Mouse (Mus musculus): ENCODE results near the gene Psmd3. TPM values are rescaled to one million over a fixed set of nuclear protein-coding genes. Genes with fewer than 3 reads are reported as not detected.
"Not testable (repeated sequence)": the region's sequence is repeated elsewhere in the genome, so short reads cannot be mapped to it uniquely, and the experiment has no call there.

Gene Psmd3
- total RNA-seq, 4 experiments from 2014 or later = 104 to 107 (median 104) TPM

- DNase-seq (ENCODE audit: low spot score in 2 of 2) = no peak
Observed at GRCm38 (mm10) chr11:98688009-98688408, 5.7 kb downstream of the Psmd3 start.

- no peak for DNase-seq (ENCODE audit: low spot score in 2 of 2)
Observed at GRCm38 (mm10) chr11:98693201-98693600, 10.8 kb downstream of the Psmd3 start.

DNA sequence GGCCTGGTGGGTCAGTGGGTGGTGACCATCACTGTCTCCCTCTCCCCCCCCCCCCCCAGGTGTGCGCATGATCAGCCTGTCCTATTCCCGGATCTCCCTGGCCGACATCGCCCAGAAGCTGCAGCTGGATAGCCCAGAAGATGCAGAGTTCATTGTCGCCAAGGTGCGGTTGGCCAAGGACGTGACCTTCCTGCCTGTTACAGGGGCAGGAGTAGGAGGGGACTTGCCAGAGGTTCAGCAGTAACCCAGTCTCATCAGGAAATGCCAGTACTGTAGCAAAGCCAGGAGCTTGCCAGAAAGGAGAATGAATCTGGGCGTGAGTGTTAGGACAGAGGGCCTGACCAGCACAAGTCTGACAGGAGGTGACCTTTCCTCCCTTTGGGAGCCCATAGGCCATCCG, 11.4 kb downstream of the Psmd3 start:
- no peak for DNase-seq (ENCODE audit: low spot score in 2 of 2)

DNA sequence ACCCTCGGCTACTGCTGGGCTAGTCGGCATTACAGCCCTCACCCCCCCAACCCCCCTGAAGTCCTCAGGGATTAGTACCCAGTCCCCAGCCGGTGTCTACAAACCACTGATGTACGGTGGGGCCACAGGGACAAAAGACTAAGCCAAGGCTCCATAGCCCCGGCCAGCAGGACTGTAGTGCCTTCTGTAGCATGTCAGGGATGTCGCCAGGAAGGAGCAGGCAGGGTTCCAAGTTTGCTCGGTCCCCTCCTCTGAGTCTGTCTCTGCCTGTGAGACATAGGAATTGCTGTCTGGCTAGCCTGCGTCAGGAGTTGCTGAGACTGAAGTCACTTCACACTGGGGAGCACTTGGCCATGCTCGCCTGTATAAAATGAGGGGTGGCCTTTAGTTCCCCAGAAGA, 11.9 kb downstream of the Psmd3 start:
- no peak for DNase-seq (ENCODE audit: low spot score in 2 of 2)

DNA sequence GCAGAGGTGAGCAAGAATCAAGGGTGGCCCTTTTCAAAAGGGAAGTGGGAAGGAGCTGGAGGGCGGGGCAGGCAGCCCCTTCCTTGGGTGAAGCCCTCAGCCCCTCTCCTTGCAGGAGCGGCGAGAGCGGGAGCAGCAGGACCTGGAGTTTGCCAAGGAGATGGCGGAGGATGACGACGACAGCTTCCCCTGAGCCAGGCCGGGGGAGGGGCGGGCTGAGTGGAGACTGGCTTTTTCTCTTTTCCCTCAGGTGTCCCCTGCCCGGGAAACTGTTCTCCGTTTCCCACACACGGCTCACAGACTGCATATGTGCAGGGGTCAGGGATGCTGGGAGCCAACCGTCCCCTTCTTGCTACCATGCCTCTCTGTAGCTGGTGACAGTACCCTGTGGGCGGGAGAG, 13.1 kb downstream of the Psmd3 start:
- no peak for DNase-seq (ENCODE audit: low spot score in 2 of 2)

DNA sequence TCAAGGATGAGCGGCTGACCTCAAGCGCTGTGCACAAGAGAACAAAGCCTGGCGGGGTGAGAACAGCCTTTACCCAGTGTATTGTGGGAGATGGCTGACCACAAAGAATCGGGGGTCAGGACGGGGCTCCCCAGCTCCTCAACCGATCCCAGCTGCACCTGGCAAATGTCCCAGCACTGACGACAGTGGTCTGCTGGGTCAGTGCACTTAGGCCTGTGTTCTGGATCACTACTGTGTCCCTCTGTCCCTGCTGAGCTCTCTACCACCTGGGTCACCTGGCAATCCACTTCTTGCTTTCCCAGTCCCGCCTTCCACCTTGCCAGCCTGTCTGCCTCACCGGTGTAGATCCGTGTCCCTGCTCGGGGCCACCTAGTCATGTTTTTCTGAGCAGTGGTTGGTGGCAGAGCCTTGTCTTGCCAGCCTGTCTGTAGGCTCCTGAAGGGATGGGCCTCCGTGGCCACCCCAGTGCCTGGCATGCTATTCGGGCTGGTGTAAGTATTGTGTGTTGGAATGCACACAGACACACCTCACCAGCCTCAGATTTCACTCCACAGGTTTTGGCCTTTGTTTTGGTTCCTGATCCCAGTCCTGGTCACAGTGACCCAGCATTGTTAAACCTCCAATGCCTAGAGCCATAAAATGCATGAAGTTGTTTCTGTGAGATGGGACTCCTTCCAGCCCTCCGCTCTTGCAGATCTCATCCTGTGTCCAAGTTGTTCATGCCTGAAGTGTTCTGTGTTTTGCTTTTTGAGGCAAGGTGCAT, 14.3 kb downstream of the Psmd3 start:
- DNase-seq (ENCODE audit: low spot score in 2 of 2) = no peak

DNA sequence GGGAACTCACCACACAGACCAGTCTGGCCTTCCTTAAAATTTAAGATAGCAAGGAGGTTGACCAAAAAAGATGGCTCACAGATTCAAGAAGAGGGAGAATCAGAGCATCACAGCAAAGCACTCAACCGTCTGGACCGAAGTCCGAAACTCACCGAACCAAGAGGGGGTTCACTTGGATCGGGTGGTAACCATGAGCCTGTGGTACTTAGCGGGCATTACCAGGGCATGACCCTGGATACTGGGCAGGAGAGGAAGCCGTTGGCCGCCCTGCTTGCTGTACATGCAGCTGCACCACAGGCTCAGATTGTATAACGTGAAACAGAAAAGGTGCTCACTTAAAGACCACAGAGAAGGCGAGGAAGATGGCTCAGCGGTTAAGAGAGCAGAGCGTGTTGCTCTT, 14.9 kb downstream of the Psmd3 start:
- no peak for DNase-seq (ENCODE audit: low spot score in 2 of 2)

GRCm38 (mm10) chr11:98698849-98699640, 16.7 kb downstream of the Psmd3 start:
- no peak for DNase-seq (ENCODE audit: low spot score in 2 of 2)

- peak; percentile 51 to 59 for DNase-seq (ENCODE audit: low spot score in 2 of 2)
Observed at GRCm38 (mm10) chr11:98699911-98700310, 17.6 kb downstream of the Psmd3 start.

DNA sequence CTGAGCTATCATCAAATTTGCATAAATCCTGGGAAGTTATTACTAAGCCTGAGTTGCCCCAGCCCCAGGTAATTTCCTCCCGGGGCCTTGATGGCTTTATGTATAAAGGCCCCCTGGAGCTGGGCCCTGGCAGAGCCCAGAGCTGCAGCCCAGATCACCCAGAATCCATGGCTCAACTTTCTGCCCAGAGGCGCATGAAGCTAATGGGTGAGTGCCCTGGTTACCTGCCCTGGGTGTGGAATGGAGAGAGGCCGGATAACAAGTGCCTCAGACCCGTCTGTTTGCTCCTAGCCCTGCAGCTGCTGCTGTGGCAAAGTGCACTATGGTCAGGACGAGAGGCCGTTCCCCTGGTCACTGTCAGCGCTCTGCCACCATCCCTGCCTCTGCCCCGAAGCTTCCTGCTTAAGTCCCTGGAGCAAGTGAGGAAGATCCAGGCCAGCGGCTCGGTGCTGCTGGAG, 18.9 kb downstream of the Psmd3 start, which contains the start of gene Csf3:
Gene Csf3, plus strand, starts transcription at position 51 of the 458 bp plus-strand sequence.
- no peak for DNase-seq (ENCODE audit: low spot score in 2 of 2)

DNA sequence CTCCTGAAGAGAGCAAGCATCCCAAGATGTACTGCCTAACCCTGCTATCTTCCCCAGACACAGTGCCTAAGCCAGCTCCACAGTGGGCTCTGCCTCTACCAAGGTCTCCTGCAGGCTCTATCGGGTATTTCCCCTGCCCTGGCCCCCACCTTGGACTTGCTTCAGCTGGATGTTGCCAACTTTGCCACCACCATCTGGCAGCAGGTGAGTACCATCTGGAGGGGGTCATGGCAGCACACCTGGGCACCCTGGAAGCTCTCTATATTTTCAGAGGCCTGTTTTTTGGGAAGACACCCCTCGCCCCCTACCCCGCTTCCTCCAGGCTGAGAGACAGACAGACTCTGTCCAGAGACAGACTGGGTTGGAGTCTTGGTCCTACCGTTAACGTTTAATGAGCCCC, 20.0 kb downstream of the Psmd3 start:
- DNase-seq (ENCODE audit: low spot score in 2 of 2) = no peak

DNA sequence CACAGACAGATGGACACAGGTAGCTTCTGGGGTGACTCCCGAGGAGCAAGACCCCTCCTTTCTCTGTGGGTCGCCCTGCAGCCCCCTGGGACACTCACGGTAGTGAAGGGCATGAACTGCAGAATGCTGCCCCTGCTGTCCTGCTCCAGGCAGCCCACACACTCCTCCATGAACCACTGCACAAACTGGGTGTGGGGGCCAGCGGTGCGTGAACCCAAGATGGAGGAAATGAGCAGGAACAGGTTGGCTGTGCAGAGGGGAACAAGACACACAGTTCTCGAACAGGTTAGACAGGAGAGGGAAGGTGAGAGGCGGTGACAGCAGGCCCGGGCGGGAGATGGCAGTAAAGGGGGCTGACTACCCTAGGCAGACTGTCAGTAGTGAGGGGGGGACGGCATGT, 22.7 kb downstream of the Psmd3 start:
- DNase-seq (ENCODE audit: low spot score in 2 of 2) = no peak

GRCm38 (mm10) chr11:98707401-98708281, 25.3 kb downstream of the Psmd3 start:
- no peak for DNase-seq (ENCODE audit: low spot score in 2 of 2)

DNA sequence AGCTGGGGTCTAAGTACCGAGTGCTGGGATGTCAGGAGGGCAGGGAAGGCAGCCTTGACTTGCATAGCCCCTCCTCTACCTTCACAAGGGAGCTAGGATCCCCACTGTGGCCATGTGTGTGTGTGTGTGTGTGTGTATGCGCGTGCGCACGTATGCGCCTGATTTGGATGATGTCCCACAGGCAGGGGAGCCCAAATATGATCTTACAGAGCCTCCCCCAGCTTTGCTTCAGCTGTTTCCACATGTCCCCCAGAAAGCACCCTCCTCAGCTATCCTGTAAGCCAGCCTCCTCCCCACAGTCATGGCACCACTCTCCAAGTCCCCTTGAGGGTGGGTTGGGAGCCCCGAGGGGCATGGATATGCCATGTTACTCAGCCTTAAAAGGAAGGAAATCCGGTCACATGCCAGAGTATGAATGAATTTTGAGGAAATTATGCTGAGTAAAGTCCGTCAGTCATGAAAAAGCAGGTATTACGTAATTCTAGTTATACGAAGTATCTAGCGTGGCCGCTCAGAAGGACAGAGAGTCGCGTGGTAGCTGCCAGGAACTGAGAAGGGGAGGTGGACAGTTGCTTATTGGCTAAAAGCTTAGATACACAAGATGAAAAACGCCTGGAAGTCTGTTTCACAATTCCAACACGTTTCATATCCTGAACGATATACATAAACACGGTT, 26.1 kb downstream of the Psmd3 start:
- DNase-seq (ENCODE audit: low spot score in 2 of 2) = no peak

GRCm38 (mm10) chr11:98709001-98709741, 26.8 kb downstream of the Psmd3 start:
- peak in 1 of 2 experiments; percentile 31 for DNase-seq (ENCODE audit: low spot score in 2 of 2)

DNA sequence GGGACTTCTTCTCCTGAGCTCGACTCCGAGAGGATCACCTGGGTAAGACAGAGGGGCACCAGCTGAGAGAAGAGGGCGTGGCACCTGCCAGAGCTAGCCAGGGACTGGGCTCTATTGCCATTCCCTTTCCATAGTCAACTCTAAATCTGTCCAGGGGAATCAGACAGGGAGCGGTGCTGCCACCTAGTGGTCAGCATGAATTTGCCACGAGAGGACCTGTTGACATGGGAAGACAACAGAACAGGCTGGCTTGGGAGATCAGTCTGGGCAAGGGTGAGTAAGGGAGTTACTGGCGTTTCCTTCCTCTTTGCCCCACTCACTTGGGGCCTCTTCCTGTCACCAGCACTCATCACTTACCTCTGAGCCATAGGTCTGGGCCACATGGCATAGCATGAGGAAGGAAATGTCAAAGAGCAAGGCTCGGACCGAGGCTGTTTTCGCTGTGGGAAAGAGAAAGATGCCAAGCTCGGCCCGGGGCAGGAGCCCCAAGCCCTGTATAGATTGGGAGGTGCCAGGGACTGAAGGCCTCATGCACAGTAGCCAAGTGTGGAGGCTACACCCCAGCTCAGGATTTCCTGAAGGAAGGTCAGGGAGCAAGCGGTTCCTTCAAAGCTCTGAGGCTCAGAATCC, 28.2 kb downstream of the Psmd3 start:
- peak; percentile 72 to 75 for DNase-seq (ENCODE audit: low spot score in 2 of 2)

DNA sequence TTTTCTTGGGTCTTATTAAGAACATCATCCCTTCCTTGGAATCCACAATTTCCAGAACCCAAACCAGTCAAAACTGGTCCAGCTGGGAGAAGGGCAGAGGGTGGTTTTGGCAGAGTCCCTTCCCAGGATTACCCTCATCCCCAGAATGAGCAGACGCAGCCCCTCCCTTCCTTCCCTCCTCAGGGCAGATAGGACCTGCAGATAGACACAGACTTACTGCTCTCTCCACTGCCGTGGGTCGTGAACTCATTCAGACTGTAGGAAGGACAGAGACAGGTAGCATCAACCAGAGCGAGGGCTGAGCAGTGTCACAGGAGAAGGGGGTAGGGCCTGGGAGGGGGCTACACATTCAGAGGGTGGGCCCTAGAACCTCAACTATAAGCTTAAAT, 28.7 kb downstream of the Psmd3 start:
- DNase-seq (ENCODE audit: low spot score in 2 of 2) = no peak

- DNase-seq (ENCODE audit: low spot score in 2 of 2) = not testable (repeated sequence)
Observed at GRCm38 (mm10) chr11:98712009-98712408, 29.7 kb downstream of the Psmd3 start.

- no peak for DNase-seq (ENCODE audit: low spot score in 2 of 2)
Observed at GRCm38 (mm10) chr11:98713703-98714102, 31.3 kb downstream of the Psmd3 start.

GRCm38 (mm10) chr11:98715946-98716345, 33.6 kb downstream of the Psmd3 start:
- DNase-seq (ENCODE audit: low spot score in 2 of 2) = no peak
